Mouse (Mus musculus) heart, embryonic 10.5 days (tissue): ENCODE measurements at regions not wholly inside any gene's neighbourhood (a gene's known extent, or its start where the extent isn't known, plus 50 kb on each side); places are given as distances from the start of the nearest gene placed in this dataset.

Experiments
- DNase-seq: peaks from one replicate; pipeline ENCODE4 v3.0.0-alpha.2; 2017; ENCODE audit warnings: low spot score
- H3K27ac ChIP-seq: fragments of 300-500 bp; sonication (generic); 2 replicates; pipeline ENCODE4 v1.5.1; 2016; ENCODE audit warnings: mild to moderate bottlenecking
- H3K27me3 ChIP-seq: fragments of 300-500 bp; sonication (generic); 2 replicates; pipeline ENCODE4 v1.6.1; 2016; ENCODE audit warnings: mild to moderate bottlenecking; ENCODE audit not compliant: poor library complexity, insufficient read depth, severe bottlenecking
- H3K36me3 ChIP-seq: fragments of 300-500 bp; sonication (generic); 2 replicates; pipeline ENCODE4 v1.6.1; 2016; ENCODE audit warnings: mild to moderate bottlenecking, moderate library complexity
- H3K4me1 ChIP-seq: fragments of 300-500 bp; sonication (generic); 2 replicates; pipeline ENCODE4 v1.6.1; 2016; ENCODE audit warnings: mild to moderate bottlenecking
- H3K4me3 ChIP-seq: fragments of 300-500 bp; sonication (generic); 2 replicates; pipeline ENCODE4 v1.5.1; 2016; ENCODE audit warnings: mild to moderate bottlenecking, moderate library complexity
- H3K9me3 ChIP-seq: fragments of 300-500 bp; sonication (generic); 2 replicates; pipeline ENCODE4 v1.6.1; 2016; ENCODE audit warnings: mild to moderate bottlenecking, moderate library complexity
- WGBS: fragments of 180-500 bp; shearing (Covaris S2); methylation state at CpG from one replicate; pipeline ENCODE4 v1.1.7; 2016; 5-methylcytosine and 5-hydroxymethylcytosine counted together

DNA sequence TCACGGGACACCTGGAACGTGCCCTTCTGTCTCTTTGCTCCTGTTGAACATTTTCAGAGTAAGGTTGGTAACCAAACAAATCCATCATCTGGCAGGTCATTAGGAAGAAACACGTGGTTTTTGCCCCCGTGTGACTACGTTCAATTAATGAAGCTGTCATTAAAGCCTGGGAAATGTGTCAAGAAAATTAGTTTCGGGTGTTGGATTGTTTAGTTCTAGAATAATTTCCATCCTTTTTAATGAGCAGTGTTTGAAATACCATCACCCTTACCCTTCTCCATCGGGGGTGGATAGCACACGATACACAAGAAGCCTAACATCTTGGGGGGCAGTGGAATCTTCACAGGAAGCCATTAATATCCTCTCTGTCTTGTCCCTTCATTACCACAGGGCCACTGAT is 107.7 kb downstream of the Far1 start:
- H3K27ac ChIP-seq: no peak overlapping the region
- H3K4me1 ChIP-seq: no peaks in the 10 kb centered on the region
- no peak for DNase-seq
- H3K9me3 ChIP-seq: no peaks in the 10 kb centered on the region
- 82% methylated on average over 8 of the region's 8 CpGs for WGBS
- H3K27me3 ChIP-seq: no peaks in the 10 kb centered on the region
- no peak overlapping the region for H3K4me3 ChIP-seq
- H3K36me3 ChIP-seq: no peaks in the 10 kb centered on the region

- Histone ChIP-seq H3K27me3 (no peaks in the 10 kb centered on the region), H3K4me3 (no peak overlapping the region), H3K27ac (no peak overlapping the region), H3K36me3 (no peaks in the 10 kb centered on the region), H3K9me3 (no peaks in the 10 kb centered on the region), H3K4me1 (peaks cover 4% of the 10 kb centered on the region; the same call in 1 of the 2 replicates)
- no peak for DNase-seq
- 57% methylated on average over 13 of the region's 13 CpGs for WGBS
Observed at GRCm38 (mm10) chr7:113621898-113622510, 108.4 kb downstream of the Far1 start.

GRCm38 (mm10) chr7:113623296-113623695 is 109.7 kb downstream of the Far1 start:
- no peaks in the 10 kb centered on the region for H3K36me3 ChIP-seq
- WGBS: 66% methylated on average over 4 of the region's 4 CpGs
- no peaks in the 10 kb centered on the region for H3K27me3 ChIP-seq
- no peak overlapping the region for H3K27ac ChIP-seq
- H3K4me3 ChIP-seq: no peak overlapping the region
- no peaks in the 10 kb centered on the region for H3K9me3 ChIP-seq
- DNase-seq: no peak
- peaks cover 8% of the 10 kb centered on the region; the same call in 1 of the 2 replicates for H3K4me1 ChIP-seq

DNA sequence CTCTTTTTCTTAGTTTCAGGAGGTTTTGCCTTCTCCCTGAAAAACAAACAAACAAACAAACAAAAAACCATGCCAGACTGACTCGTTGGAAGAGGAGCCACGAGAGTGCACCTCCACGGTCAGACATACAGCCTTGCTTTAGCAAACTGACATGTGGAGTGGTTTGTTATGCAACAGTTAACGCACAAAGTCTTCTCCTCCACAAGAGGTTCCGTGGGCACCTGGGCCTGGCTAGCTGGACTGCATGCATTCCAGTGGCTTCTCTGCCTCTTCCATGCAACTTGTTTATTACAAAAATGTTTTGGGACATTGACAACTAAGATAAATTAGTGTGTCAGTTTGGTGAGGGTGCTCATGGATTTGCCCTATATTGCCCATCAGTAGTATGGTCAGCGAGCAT is 110.3 kb downstream of the Far1 start:
- peaks cover 8% of the 10 kb centered on the region; the same call in 1 of the 2 replicates for H3K4me1 ChIP-seq
- WGBS: 86% methylated on average over 6 of the region's 6 CpGs
- no peaks in the 10 kb centered on the region for H3K9me3 ChIP-seq
- no peak for DNase-seq
- H3K4me3 ChIP-seq: no peak overlapping the region
- H3K27me3 ChIP-seq: no peaks in the 10 kb centered on the region
- H3K27ac ChIP-seq: no peak overlapping the region
- no peaks in the 10 kb centered on the region for H3K36me3 ChIP-seq

- Histone ChIP-seq H3K9me3 (no peaks in the 10 kb centered on the region), H3K4me1 (peaks cover 8% of the 10 kb centered on the region; the same call in 1 of the 2 replicates), H3K27ac (peak overlapping the region; percentile 36; the same call in 1 of the 2 replicates), H3K27me3 (no peaks in the 10 kb centered on the region), H3K4me3 (no peak overlapping the region), H3K36me3 (no peaks in the 10 kb centered on the region)
- DNase-seq: no peak
Observed at GRCm38 (mm10) chr7:113626734-113627133, 113.1 kb downstream of the Far1 start.

- DNase-seq: no peak
- Histone ChIP-seq H3K4me3 (no peak overlapping the region), H3K27ac (no peak overlapping the region), H3K27me3 (no peaks in the 10 kb centered on the region), H3K9me3 (no peaks in the 10 kb centered on the region), H3K4me1 (no peaks in the 10 kb centered on the region), H3K36me3 (no peaks in the 10 kb centered on the region)
- 71% methylated on average over 4 of the region's 4 CpGs for WGBS
Observed at GRCm38 (mm10) chr7:113637011-113637600, 123.5 kb downstream of the Far1 start.

DNA sequence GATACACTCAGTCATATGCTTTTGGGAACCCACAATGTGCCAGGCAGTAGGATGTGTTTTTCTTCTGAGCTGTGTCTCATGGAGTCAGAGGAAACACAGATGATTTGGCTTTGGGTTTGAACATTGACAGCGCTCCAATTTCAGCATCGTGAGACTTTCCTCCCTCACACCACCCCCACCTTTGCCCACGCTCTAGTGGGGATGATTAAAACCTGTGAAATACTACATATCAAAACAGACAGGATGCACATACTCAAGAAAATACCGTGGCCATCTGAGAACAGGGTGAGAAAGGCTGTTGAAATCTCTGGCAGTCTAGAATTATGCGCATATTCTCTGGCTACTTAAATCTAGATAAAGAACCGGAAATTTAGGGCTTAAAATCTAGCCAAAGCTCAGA is 124.5 kb downstream of the Far1 start:
- WGBS: 81% methylated on average over 6 of the region's 6 CpGs
- H3K4me3 ChIP-seq: no peak overlapping the region
- H3K9me3 ChIP-seq: no peaks in the 10 kb centered on the region
- H3K4me1 ChIP-seq: no peaks in the 10 kb centered on the region
- DNase-seq: no peak
- H3K27me3 ChIP-seq: no peaks in the 10 kb centered on the region
- H3K27ac ChIP-seq: no peak overlapping the region
- no peaks in the 10 kb centered on the region for H3K36me3 ChIP-seq

- 92% methylated on average over 7 of the region's 7 CpGs for WGBS
- no peaks in the 10 kb centered on the region for H3K4me1 ChIP-seq
- H3K4me3 ChIP-seq: no peak overlapping the region
- H3K27me3 ChIP-seq: no peaks in the 10 kb centered on the region
- H3K9me3 ChIP-seq: no peaks in the 10 kb centered on the region
- H3K27ac ChIP-seq: no peak overlapping the region
- DNase-seq: no peak
- no peaks in the 10 kb centered on the region for H3K36me3 ChIP-seq
Observed at GRCm38 (mm10) chr7:113642540-113642939, 123.3 kb upstream of the Spon1 start.

GRCm38 (mm10) chr7:113650631-113651030 is 115.2 kb upstream of the Spon1 start:
- 52% methylated on average over 2 of the region's 2 CpGs for WGBS

DNA sequence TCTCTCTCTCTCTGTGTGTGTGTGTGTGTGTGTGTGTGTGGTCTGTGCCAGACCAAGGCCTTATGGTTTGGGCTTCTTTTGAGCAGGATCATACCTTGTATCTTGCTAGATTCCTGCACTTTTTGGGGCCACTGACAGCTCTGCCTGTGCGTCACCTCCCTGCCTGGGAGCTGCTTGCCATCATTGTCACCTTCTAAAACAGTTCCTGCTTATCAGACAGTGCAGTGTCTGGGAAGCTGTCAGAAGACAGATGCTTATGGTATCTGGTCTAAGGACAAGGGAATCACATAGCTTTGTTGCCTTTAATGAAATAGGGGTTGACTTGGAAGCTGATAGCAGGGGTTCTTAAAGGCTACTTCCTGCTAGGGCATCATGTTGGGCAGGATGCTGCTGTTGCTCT is 114.1 kb upstream of the Spon1 start:
- no peak overlapping the region for H3K4me3 ChIP-seq
- H3K27me3 ChIP-seq: no peaks in the 10 kb centered on the region
- peak; percentile 81 for DNase-seq
- H3K36me3 ChIP-seq: no peaks in the 10 kb centered on the region
- H3K9me3 ChIP-seq: no peaks in the 10 kb centered on the region
- 11% methylated on average over 1 of the region's 1 CpGs for WGBS
- H3K4me1 ChIP-seq: peaks cover 37% of the 10 kb centered on the region
- peak overlapping the region; percentile 72 for H3K27ac ChIP-seq

More at GRCm38 (mm10) chr7:113650631-113651030, 115.2 kb upstream of the Spon1 start:
- Histone ChIP-seq H3K36me3 (no peaks in the 10 kb centered on the region), H3K27ac (peak overlapping the region; percentile 72), H3K27me3 (no peaks in the 10 kb centered on the region), H3K9me3 (no peaks in the 10 kb centered on the region), H3K4me3 (no peak overlapping the region), H3K4me1 (peaks cover 37% of the 10 kb centered on the region)
- no peak for DNase-seq

DNA sequence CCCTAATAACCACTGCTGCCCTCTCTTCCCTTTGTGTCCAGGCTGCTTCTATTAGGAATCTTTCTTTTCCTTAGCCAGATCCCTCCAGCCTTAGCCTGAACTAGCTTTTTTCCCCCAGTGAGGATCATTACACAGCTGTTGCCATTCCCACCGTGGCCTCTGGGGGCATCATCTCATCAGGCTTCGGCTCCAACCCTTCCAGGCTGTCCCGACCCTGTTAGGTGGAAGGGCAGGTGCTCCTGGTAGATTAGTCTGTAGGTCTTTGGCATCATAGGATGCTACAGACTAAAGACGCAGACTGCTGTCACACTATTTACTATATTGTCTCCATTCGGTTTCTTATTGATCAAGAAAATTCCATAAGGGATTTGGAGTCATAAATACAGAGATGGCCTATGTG is 112.7 kb upstream of the Spon1 start:
- no peaks in the 10 kb centered on the region for H3K9me3 ChIP-seq
- DNase-seq: no peak
- H3K4me3 ChIP-seq: no peak overlapping the region
- peak overlapping the region; percentile 72; the same call in 1 of the 2 replicates for H3K27ac ChIP-seq
- no peaks in the 10 kb centered on the region for H3K36me3 ChIP-seq
- 32% methylated on average over 5 of the region's 5 CpGs for WGBS
- H3K4me1 ChIP-seq: peaks cover 37% of the 10 kb centered on the region
- H3K27me3 ChIP-seq: no peaks in the 10 kb centered on the region

- H3K27ac ChIP-seq: no peak overlapping the region
- H3K36me3 ChIP-seq: no peaks in the 10 kb centered on the region
- DNase-seq: no peak
- no peak overlapping the region for H3K4me3 ChIP-seq
- H3K27me3 ChIP-seq: no peaks in the 10 kb centered on the region
- 73% methylated on average over 5 of the region's 5 CpGs for whole genome bisulfite sequencing
- H3K9me3 ChIP-seq: no peaks in the 10 kb centered on the region
- peaks cover 26% of the 10 kb centered on the region for H3K4me1 ChIP-seq
Observed at GRCm38 (mm10) chr7:113655336-113655735, 110.5 kb upstream of the Spon1 start.

- WGBS: 75% methylated on average over 18 of the region's 18 CpGs
Observed at GRCm38 (mm10) chr7:113672779-113673595, 92.8 kb upstream of the Spon1 start.

More at GRCm38 (mm10) chr7:113672779-113673595, 92.8 kb upstream of the Spon1 start:
- peaks cover 4% of the 10 kb centered on the region; the same call in 1 of the 2 replicates for H3K4me1 ChIP-seq
- H3K4me3 ChIP-seq: no peak overlapping the region
- H3K36me3 ChIP-seq: no peaks in the 10 kb centered on the region
- no peak overlapping the region for H3K27ac ChIP-seq
- H3K9me3 ChIP-seq: no peaks in the 10 kb centered on the region
- no peak for DNase-seq
- no peaks in the 10 kb centered on the region for H3K27me3 ChIP-seq
